Comparison of ENCODE assay signal across 1 mouse cellular context in the genomic region with DNA sequence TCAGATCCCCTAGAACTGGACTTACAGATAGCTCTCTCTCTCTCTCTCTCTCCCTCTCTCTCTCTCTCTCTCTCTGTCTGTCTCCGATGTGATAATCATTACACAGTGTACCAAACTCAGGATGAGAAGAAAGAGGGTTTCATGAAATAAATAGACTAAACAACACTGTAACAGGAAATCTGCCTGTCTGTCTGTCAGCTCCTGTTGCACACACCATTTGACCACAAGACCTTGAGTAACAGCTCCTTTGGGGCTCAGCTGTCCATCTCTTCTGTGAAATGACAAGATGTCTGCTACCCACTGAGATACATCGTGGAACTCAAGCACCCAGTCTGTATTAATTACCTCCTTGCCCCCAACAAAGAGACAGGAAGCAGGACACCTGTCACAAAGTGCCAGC.
TF ChIP-seq lines count a peak whose summit lies in the region.

No protein-coding gene starts in this region.

TF ChIP-seq in CH12.LX, 34 proteins besides CTCF, POLR2A, EP300 and RAD21:
- TF ChIP-seq E2F4 (IDR thresholded peaks at IDR 0.05; ENCODE audit: insufficient replicate concordance, low read depth, low read length) (no peak), ZNF384 (IDR thresholded peaks at IDR 0.05; ENCODE audit: low read depth, low read length) (0 out of 2 replicates have a peak, but pooled peaks have one; percentile 22), POLR2AphosphoS2 (IDR thresholded peaks at IDR 0.05; ENCODE audit: low read depth, low read length) (no peak)
